Mouse (Mus musculus) heart, adult 18-20 months (tissue): ENCODE data around the gene Coq9. TPM values are rescaled to one million over a fixed set of nuclear protein-coding genes. Genes with fewer than 3 reads are reported as not detected.

ENCODE experiments used
- DNase-seq, 2 experiments: peaks; one replicate each; pipeline ENCODE4 v3.0.0; 2021 to 2022; ENCODE audit warnings: mixed read lengths in 1 of 2
- total RNA-seq, 2 experiments: library from RNA; stranded (reverse); gene quantifications; 2 replicates each; pipeline ENCODE4 v1.2.3; 2021

Coq9 gene
- total RNA-seq, 2 experiments from 2014 or later: 627 to 660 TPM

DNA sequence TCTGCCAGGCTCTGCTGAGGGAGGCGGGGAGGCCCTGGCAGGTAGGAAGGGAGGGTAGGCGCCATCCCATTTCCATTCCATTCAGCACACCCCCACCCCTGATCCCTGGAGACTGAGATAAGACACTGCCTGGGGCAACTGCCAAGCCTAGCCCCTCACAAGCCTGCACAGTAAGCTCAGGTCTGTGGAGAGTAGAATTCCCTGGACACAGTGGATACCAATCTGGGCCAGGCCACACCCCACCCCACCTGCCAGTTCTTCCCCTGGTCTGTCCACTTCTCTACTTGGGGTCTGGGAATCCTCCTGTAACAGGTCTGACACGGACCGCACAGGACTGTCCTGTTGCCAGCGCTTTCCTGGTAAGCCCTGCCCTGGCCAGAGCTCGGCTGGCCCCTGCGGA lies 31.0 kb downstream of the Coq9 start:
- peak in 1 of 2 experiments; percentile 28 for DNase-seq

DNA sequence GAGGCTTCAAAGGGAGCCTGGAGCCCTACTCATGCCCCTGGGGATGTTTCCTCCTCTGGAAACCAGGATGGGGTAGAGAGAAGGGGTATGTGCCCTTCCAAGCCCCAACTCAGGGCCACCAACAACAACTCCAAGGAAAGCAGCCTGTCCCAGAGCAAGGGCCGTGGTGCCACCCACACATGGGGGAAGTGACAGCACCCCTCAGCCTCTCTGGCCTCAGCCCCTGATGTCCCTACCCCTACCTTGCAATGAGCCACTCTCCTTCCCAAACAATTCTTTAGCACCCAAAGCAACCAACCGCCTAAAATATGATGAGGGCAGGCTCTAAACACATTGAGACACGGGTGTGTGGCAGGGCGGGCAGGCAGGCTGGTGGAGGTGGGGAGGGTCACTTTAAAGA lies 31.9 kb downstream of the Coq9 start:
- DNase-seq: no peak

DNA sequence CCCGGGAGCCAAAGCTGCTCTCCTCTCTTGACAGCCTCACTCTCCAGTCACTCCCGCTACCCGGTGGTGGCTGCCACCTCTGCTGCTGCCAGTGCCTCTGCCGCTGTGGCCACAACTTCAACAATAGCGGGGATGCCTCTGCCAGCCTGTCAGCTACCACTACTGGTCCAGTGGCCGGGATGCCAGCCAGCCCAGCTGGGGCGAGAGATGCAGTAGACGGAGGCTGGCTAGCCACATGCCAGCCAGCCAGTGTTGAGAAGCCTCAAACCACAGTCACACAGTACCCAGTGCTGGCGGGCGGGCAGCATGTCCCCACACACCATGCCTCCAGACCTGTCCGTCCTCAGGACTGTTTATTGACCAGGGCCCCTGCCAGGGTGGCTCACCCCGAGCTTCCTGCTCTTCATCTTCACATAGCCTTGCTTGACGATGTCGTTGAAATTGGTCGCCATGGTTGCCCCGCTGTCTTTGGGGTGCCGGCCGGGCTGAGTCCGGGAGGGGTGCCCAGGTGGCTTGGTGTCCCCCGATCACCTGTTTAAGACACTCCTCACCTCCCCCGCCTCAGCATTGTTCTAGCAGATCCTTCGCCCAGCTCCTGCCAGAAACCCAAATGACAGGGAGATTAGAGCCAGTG lies 32.5 kb downstream of the Coq9 start:
- DNase-seq: peak in 1 of 2 experiments; percentile 29

DNA sequence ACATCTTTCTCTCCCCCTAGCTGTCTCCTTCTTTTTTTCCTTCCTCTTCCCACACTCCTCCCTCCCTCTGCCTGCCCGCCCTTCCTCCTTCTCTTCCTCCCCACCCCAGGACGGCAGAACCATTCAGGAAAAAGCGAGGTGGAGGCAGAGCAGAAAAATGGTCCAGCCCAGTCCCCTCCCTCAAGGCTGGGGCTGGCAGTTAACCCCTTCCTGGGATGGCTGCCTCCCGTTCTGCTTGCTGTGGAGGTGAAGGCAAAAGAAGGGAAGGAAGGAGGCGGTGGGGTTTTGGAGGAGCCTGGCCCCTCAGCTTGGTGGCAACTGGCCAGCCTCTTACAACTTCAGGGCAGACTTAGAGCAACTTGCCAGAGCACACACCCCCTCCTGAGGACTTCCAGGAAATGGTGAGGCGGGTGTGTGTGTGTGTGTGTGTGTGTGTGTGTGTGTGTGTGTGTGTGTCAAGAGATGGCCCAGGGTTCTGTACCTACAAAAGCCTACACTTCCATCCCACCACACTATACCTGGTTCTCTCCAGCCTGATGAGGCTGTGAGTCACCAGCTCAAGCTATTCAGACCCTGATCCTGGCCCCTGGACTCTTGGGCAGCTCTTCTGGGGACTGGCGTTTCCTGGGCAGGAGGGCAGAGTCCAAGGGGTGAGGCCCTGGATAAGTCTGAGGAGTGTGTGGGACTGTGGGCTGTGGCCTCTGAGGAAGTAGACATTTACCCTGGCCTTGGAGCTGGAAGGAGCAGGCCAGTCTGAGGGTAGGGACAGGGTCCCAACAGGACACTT lies 33.2 kb downstream of the Coq9 start:
- DNase-seq: peak; percentile 75 to 87

DNA sequence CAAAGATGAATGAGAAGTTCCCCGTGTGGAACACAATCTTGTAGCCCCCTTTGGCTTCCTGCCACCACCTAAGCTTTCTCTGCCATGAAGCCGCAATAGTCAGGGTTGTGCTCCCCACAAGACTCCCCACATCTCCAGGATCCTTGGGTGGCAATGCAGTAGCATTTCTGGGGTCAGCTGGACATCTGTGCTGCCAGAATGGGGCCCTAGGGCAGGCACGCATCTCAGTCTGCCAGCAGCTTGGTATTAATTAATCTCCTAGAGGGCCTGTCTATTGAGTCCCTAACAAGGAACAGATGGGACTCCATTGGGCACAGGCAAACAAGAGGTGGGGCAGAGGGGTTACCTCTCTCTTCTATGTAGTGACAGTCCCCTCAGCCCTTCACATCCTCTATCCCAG lies 34.0 kb downstream of the Coq9 start:
- no peak for DNase-seq

DNA sequence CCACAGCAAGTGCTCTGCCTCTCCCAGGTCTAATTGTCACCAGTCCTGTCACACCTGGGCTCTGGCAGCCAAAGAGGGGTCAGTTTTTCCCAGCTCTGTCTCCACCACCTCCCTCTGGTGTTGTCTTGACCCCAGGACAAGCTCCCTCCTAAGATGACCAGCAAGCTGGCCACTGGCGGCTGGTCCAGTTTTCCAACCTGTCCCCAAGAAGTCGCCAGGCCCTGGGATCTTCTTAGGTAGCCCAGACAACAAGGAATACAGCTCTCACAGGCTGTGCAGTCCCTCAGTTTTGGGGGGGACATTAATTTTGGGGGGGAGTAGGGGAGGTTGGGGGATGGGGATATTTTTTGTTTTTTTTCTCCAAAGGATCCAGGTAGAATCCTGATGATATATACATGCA lies 34.5 kb downstream of the Coq9 start:
- DNase-seq: no peak

DNA sequence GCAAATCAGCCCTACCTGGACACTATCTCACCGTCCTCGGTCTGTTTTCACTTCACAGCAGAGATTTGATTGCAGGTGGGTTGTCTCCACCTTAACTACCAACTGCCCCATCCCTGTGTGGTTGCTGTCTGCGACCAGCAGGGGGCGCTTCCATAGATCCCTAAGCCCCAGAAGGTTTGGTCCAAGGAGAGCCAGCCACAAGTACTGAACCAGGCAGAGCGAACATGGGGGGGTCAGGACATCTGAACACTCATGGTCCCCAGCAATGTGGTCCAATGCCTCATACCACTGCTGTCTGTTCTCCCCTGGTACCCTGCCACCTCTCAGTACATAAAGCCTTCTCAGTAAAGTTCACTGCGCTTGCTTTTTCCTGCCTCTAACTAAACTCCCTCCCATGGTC lies 36.2 kb downstream of the Coq9 start:
- peak; percentile 78 to 87 for DNase-seq

DNA sequence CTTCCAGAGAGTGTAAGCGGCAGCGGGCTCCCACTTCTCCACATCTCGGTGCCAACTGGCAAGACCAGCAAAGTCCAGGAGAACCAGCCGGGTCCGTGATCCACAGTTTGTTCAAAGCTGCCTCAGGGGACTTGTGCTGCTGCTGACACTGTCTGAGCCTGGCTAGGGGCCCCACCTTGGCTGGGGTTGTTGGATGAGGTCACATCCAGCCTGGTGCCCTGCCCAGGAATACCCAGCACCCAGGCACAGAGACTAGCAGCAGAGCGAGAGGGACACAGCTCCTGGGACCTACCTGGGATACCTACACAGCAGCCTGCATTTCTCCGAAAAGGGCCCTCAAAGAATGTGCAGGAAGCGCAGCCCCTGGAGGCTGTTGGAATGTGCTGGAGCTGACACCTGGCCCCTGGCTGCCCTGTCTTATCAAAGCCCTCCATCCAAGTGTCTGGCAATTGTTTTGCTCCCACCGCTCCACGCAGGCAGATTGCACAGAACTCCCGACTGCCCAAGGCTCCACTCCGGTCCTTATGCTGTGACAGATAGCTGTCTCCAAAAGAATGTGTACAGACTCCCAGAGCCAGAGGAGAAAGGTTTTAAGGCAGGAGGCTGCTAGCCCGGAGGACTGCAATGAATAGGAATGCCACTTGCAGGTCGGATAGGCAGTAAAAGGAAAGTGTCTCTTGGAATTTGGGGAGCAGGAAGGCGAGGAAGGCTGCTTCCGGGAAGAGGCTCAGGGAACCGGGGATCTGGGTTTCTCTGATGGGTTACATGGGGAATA lies 37.2 kb downstream of the Coq9 start:
- peak; percentile 42 to 54 for DNase-seq

DNA sequence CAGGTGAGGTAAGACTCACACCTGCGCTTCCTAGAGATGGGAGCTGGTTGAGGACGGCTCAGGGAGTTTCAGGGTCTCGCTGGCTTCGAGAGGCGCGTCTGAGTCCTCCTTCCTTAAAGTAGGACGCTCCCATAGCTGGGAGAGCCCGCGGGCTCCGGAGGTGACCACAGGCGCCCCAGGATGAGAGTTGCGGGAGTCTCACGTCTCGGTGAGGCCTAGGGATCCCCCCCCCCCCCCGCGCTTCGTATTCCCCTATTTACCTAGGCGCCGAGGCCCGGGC lies 37.7 kb downstream of the Coq9 start:
- no peak for DNase-seq

DNA sequence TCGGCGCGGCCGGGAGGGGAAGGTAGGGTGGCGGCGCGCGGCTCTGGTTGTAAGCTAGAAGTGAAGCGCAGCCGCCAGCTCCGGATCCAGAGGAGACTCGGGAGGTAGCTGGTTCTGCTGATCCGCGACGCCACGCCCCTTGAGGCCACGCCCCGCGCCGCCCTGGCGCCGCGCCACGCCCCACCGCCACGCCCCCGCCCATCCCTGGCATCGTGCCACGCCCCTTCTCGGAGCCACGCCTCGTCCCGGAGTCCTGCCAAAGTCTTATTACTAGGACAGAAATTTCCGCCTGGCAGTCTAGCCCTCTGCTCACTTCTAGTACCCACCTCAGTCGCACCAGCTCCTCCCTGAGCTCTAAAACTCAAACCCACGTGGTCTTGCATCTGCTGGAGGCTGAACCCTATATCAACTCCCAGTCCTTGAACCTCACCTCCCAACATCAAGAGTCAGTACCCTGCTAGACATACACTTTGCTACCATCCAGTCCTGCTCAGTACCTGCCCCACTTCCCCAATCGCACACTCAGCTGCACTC lies 38.1 kb downstream of the Coq9 start, which contains the start of gene Dok4:
Dok4 (minus strand) TSS at position 134 of the 534 bp plus-strand sequence.
- DNase-seq: peak; percentile 92 to 94

DNA sequence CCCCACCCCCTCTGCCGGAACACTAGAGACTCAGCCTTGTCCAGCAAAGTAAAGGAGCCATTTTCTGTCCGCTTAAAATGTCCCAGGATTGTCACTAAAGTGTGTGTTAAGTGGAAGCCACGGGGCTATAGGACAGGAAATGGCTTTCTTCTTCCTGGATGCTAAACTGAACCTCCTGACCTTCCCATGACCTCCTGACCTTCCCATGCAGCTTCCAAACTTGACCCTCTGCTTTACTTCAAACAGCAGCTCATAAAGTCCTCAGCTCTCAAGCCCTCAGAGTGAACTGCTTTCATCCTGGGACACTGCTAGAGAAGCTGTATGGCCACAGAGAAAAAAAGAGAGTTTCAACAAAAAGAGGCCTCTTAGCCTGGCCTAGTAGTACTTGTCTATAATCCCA lies 38.7 kb downstream of the Coq9 start:
- no peak for DNase-seq

DNA sequence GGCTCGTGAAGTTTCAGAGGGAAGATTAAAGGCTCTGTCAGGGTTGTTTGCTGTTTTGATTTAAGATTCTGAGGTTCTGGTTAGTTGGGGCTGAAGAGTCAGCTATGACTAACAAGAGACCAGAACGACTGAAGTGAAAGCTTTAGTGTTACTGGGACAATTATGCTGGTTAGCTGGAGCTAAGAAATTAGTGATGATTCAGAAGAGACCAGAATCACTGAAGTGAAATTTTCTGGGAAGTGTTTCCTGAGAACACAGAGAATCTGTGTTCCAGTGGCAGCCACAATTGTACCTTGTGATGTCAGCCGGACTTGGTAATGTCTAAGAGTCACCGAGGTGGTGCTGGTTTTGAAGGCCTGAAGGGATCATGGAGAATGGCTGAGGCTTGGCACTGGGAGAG lies 42.6 kb downstream of the Coq9 start:
- no peak for DNase-seq

DNA sequence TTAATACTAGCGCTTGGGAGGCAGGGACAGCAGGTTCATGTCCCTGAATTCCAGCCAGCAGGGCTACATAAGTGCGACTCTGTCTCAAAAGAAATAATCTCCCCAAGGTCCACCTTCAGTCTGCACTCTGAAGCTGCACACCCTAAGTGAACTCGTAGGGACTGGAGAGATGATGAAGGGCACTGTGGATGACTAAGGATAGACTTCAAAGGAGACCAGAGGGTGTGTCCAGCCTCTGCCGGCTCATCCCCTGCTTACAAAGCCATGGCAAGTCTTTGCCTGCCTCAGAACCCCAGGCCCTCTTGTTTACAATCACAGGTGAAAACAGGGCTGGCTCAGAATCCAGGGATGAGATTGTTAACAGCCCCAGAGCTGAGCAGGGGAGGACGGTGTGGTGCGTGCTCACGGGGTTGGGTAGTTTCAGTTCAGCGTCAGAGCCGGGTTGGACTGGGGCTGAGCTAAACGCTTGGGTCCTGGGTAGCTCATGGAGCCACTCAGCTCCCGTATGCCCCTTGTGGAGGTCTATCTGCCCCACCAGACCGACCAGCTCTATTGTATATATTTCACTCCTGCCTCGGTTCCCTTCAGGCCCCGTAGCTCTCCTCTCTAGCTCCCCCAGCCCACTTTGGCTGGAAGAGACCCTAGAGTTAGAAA lies 50.4 kb downstream of the Coq9 start:
- DNase-seq: no peak

DNA sequence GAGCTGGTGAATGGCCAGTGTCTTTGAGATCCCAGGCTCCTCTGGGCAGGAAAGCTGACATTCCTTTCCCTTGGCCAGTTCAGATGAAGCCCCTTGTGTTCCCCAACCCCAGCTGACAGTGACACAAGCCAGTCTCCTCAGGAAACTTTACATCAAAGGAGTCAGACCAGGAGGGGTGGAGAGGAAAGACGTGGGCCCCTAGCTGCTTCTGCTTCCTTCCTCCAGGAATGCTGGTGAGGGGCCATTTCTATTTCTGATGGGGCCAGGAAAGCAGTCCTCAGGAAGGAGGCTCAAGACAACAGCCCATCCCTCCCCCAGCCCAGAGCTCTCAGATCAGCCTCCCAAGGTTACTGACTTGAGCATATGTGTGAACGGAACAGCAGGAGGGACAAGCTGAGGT lies 54.8 kb downstream of the Coq9 start:
- no peak for DNase-seq

DNA sequence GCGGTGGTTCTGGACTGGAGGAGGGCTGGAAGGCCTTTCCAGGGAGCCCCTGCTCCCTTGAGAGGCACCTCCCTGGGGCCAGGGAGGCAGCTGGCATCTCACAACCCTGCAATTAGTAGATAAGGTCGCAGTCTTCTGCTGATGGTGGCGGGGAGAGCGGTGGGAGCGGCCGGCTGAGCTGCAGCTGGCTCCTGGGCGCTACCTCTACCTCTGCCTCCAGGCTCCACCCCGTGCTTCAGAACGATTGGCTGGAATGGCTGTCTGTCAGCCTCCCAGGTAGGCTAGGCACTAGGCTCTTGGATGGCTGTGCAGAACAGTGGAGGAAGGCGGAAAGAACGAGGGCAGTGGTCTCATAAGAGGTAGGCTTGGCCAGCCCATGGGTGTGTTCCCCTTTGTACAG lies 61.1 kb downstream of the Coq9 start:
- no peak for DNase-seq

DNA sequence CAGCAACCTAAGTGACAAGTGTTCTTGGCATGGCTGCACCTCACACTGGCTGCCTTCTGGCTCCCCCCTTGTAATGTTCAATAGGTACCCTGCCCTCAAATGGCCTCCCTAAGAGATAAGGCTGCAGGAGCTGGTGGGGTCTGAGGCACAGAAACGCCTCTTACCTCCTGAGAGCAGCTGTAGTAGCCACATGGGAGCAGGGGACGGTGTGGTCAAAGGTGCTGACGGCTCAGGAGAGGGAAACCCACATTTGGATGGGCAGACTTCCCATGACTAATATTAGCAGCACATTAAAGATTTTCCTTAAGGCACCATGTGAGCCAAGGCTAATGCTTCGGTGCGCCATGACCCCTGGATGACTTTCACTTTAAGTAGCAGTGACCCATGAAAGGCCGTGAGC lies 62.5 kb downstream of the Coq9 start:
- DNase-seq: peak in 1 of 2 experiments; percentile 50

DNA sequence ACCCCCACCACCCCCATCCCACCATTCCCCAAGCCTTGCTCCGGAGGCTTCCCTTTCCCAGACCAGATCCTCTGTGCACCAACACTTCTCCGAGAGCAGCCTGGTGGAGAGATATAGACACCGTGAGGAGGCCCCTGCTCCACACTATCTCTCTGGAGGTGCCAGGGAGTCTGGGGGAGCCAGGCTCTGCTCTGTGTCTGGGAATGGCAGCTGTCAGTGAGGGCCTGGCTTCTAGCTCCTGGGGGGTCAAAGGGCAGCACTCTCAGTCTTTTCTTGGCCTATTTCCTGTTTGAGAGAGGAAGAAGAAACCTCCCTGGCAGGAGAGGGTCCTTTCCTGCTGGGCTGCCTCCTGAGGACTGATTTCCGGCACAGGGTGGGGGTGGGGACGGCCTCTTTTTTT lies 62.9 kb downstream of the Coq9 start:
- DNase-seq: no peak

DNA sequence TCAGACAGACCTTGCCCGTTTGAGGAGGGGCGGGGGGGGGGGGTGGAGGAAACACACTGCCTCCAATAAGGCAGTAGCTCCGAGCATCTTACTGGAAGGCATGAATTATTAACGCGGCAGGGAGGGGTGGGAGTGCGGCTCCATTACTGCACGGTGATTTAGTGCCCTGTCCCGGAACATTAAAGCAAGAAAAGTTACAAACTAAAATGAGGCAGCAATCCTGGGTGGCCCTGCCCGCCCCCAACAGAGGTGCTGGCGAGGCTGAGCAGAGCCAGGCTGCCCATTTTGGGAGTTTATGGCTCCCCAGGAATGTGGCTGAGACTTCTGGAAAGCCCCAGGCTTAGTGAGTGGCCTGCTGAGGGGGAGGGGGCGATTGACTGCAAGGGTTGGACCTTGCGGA lies 65.6 kb downstream of the Coq9 start:
- DNase-seq: no peak
